8 mouse cellular contexts compared by ENCODE assay signal in genomic region chr2:32587731-32588321, GRCm38 (mm10). TPM values are rescaled to one million over a fixed set of nuclear protein-coding genes. Genes with fewer than 3 reads are reported as not detected.
DNase-seq lines count a peak whose midpoint lies in the region; ATAC-seq and TF ChIP-seq lines count a peak whose summit lies in the region.

No protein-coding gene starts in this region.

- H3K27me3 ChIP-seq in forebrain, embryonic 16.5 days (replicated peaks; ENCODE audit: control insufficient read depth, insufficient read depth, low read length), result no peaks in the 10 kb centered on the region
- H3K27me3 ChIP-seq in hindbrain, embryonic 14.5 days (ENCODE audit: control insufficient read depth, insufficient read depth, low read length), result no peaks in the 10 kb centered on the region
- H3K27me3 ChIP-seq in lung, embryonic 14.5 days (ENCODE audit: insufficient read depth, low read length), result 0 out of 2 replicates have a peak, but pooled peaks cover 5% of the 10 kb centered on the region

- no peak for ATAC-seq in forebrain, embryonic 16.5 days
- no peak for ATAC-seq in hindbrain, embryonic 14.5 days (ENCODE audit: low FRiP score)
- no peak for ATAC-seq in lung, embryonic 14.5 days (ENCODE audit: insufficient read depth)
- no peak for ATAC-seq in cerebellum, adult (ENCODE audit: insufficient number of reproducible peaks, low FRiP score, low TSS enrichment)

- H3K9ac ChIP-seq in forebrain, embryonic 16.5 days (replicated peaks; ENCODE audit: low read depth, low read length), result peak overlapping the region; percentile 77
- H3K9ac ChIP-seq in hindbrain, embryonic 14.5 days, result peak overlapping the region; percentile 61
- peak overlapping the region; percentile 17 for H3K9ac ChIP-seq in lung, embryonic 14.5 days

- H3K36me3 ChIP-seq in forebrain, embryonic 16.5 days (ENCODE audit: control insufficient read depth, insufficient read depth), result no peaks in the 10 kb centered on the region
- H3K36me3 ChIP-seq in hindbrain, embryonic 14.5 days (replicated peaks; ENCODE audit: control insufficient read depth, insufficient read depth), result no peaks in the 10 kb centered on the region
- H3K36me3 ChIP-seq in lung, embryonic 14.5 days (ENCODE audit: insufficient read depth), result peaks cover 8% of the 10 kb centered on the region; the same call in 1 of the 2 replicates

- no peaks in the 10 kb centered on the region for H3K9me3 ChIP-seq in forebrain, embryonic 16.5 days (ENCODE audit: control insufficient read depth, low read length)
- no peaks in the 10 kb centered on the region for H3K9me3 ChIP-seq in hindbrain, embryonic 14.5 days (ENCODE audit: control insufficient read depth, low read length)
- no peaks in the 10 kb centered on the region for H3K9me3 ChIP-seq in lung, embryonic 14.5 days (ENCODE audit: low read depth, low read length)

- TF ChIP-seq POLR2A in olfactory bulb, adult 2 months (IDR thresholded peaks at IDR 0.05; ENCODE audit: insufficient read depth, low read depth, low read length), result no peak

- H3K4me3 ChIP-seq in forebrain, embryonic 16.5 days (replicated peaks; ENCODE audit: low read length), result peak overlapping the region; percentile 62
- H3K4me3 ChIP-seq in hindbrain, embryonic 14.5 days (replicated peaks; ENCODE audit: low read length), result peak overlapping the region; percentile 43
- H3K4me3 ChIP-seq in lung, embryonic 14.5 days (ENCODE audit: low read depth, low read length), result peak overlapping the region; percentile 38
- H3K4me3 ChIP-seq in olfactory bulb, adult 2 months (ENCODE audit: insufficient read depth, low read depth, low read length), result peak overlapping the region; percentile 53

- H3K4me2 ChIP-seq in forebrain, embryonic 16.5 days (ENCODE audit: low read length), result peak overlapping the region; percentile 68
- peak overlapping the region; percentile 51 for H3K4me2 ChIP-seq in hindbrain, embryonic 14.5 days (replicated peaks)
- H3K4me2 ChIP-seq in lung, embryonic 14.5 days, result peak overlapping the region; percentile 59

- WGBS in forebrain, embryonic 16.5 days, result 54% methylated on average over 9 of the region's 9 CpGs
- 54% methylated on average over 9 of the region's 9 CpGs for WGBS in hindbrain, embryonic 14.5 days
- 19% methylated on average over 9 of the region's 9 CpGs for WGBS in lung, embryonic 14.5 days
- WGBS in olfactory bulb, adult 2 months, result 34% methylated on average over 9 of the region's 9 CpGs

- H3K27ac ChIP-seq in forebrain, embryonic 16.5 days (ENCODE audit: low read length), result no peak overlapping the region
- no peak overlapping the region for H3K27ac ChIP-seq in hindbrain, embryonic 14.5 days
- H3K27ac ChIP-seq in lung, embryonic 14.5 days (ENCODE audit: low read depth), result peak overlapping the region; percentile 22
- no peak overlapping the region for H3K27ac ChIP-seq in olfactory bulb, adult 2 months (ENCODE audit: insufficient read depth, low read depth, low read length)

- peak; percentile 61 for DNase-seq in thymus, postnatal 0 days (ENCODE audit: low spot score)
- no peak for DNase-seq in thymus, postnatal 10 days (ENCODE audit: low spot score in 2 of 2)
- no peak for DNase-seq in hindbrain, embryonic 14.5 days (ENCODE audit: low spot score)
- peak; percentile 26 for DNase-seq in lung, embryonic 14.5 days
- DNase-seq in testis, postnatal 14 days (ENCODE audit: low spot score), result no peak

- H3K4me1 ChIP-seq in forebrain, embryonic 16.5 days (replicated peaks; ENCODE audit: control insufficient read depth, insufficient read depth, low read length), result peaks cover 32% of the 10 kb centered on the region
- H3K4me1 ChIP-seq in hindbrain, embryonic 14.5 days (replicated peaks; ENCODE audit: control insufficient read depth, insufficient read depth, low read length), result peaks cover 27% of the 10 kb centered on the region
- H3K4me1 ChIP-seq in lung, embryonic 14.5 days (ENCODE audit: insufficient read depth), result peaks cover 18% of the 10 kb centered on the region
- H3K4me1 ChIP-seq in olfactory bulb, adult 2 months (ENCODE audit: control insufficient read depth, insufficient read depth, low read length), result peaks cover 30% of the 10 kb centered on the region

- TF ChIP-seq CTCF in lung, embryonic 14.5 days (IDR thresholded peaks at IDR 0.05; ENCODE audit: low read depth), result no peak
- no peak for TF ChIP-seq CTCF in olfactory bulb, adult 2 months (IDR thresholded peaks at IDR 0.05; ENCODE audit: insufficient read depth, low read depth, low read length)

RNA-seq across cellular contexts. Expression of gene St6galnac4, which starts 0.9 kb away (rescaled TPM):
- polyA plus RNA-seq in thymus, postnatal 0 days (2015; fragmentation: Nextera tagmentation; extraction: Ambion mirVana), result 24.3 and 25.3 TPM in 2 replicates
- polyA plus RNA-seq in forebrain, embryonic 16.5 days (2015; fragmentation: Nextera tagmentation; extraction: Ambion mirVana), result 27.4 and 29.6 TPM in 2 replicates
- polyA plus RNA-seq in hindbrain, embryonic 14.5 days (2014; fragmentation: Nextera tagmentation; extraction: Ambion mirVana), result 32.3 and 36.8 TPM in 2 replicates
- 22.0 and 23.8 TPM in 2 replicates for polyA plus RNA-seq in lung, embryonic 14.5 days (2014; fragmentation: Nextera tagmentation; extraction: Ambion mirVana)
- polyA plus RNA-seq in olfactory bulb, adult 2 months (2012; ENCODE audit: insufficient read depth, insufficient read length, low replicate concordance, missing spikeins), result not detected in 2 replicates

RNA-seq across cellular contexts. Expression of gene St6galnac6, which starts 11.7 kb away (rescaled TPM):
- 5.5 and 5.7 TPM in 2 replicates for polyA plus RNA-seq in thymus, postnatal 0 days (2015; fragmentation: Nextera tagmentation; extraction: Ambion mirVana)
- polyA plus RNA-seq in forebrain, embryonic 16.5 days (2015; fragmentation: Nextera tagmentation; extraction: Ambion mirVana), result 18.3 and 21.6 TPM in 2 replicates
- 8.5 and 9.3 TPM in 2 replicates for polyA plus RNA-seq in hindbrain, embryonic 14.5 days (2014; fragmentation: Nextera tagmentation; extraction: Ambion mirVana)
- polyA plus RNA-seq in lung, embryonic 14.5 days (2014; fragmentation: Nextera tagmentation; extraction: Ambion mirVana), result 8.3 and 11.1 TPM in 2 replicates
- not detected in 2 replicates for polyA plus RNA-seq in olfactory bulb, adult 2 months (2012; ENCODE audit: insufficient read depth, insufficient read length, low replicate concordance, missing spikeins)

RNA-seq across cellular contexts. Expression of gene 9430097D07Rik, which starts 12.3 kb away (rescaled TPM):
- 0.08 TPM in 1 of 2 replicates, not detected in the other for polyA plus RNA-seq in thymus, postnatal 0 days (2015; fragmentation: Nextera tagmentation; extraction: Ambion mirVana)
- 0.42 and 0.60 TPM in 2 replicates for polyA plus RNA-seq in forebrain, embryonic 16.5 days (2015; fragmentation: Nextera tagmentation; extraction: Ambion mirVana)
- polyA plus RNA-seq in hindbrain, embryonic 14.5 days (2014; fragmentation: Nextera tagmentation; extraction: Ambion mirVana), result 0.48 and 0.81 TPM in 2 replicates
- 0.20 TPM in 1 of 2 replicates, not detected in the other for polyA plus RNA-seq in lung, embryonic 14.5 days (2014; fragmentation: Nextera tagmentation; extraction: Ambion mirVana)
- not detected in 2 replicates for polyA plus RNA-seq in olfactory bulb, adult 2 months (2012; ENCODE audit: insufficient read depth, insufficient read length, low replicate concordance, missing spikeins)

RNA-seq across cellular contexts. Expression of gene Pip5kl1, which starts 13.2 kb away (rescaled TPM):
- polyA plus RNA-seq in thymus, postnatal 0 days (2015; fragmentation: Nextera tagmentation; extraction: Ambion mirVana), result 0.28 and 0.31 TPM in 2 replicates
- 3.9 and 6.8 TPM in 2 replicates for polyA plus RNA-seq in forebrain, embryonic 16.5 days (2015; fragmentation: Nextera tagmentation; extraction: Ambion mirVana)
- 11.6 and 12.6 TPM in 2 replicates for polyA plus RNA-seq in hindbrain, embryonic 14.5 days (2014; fragmentation: Nextera tagmentation; extraction: Ambion mirVana)
- 0.50 and 0.70 TPM in 2 replicates for polyA plus RNA-seq in lung, embryonic 14.5 days (2014; fragmentation: Nextera tagmentation; extraction: Ambion mirVana)
- polyA plus RNA-seq in olfactory bulb, adult 2 months (2012; ENCODE audit: insufficient read depth, insufficient read length, low replicate concordance, missing spikeins), result not detected in 2 replicates

RNA-seq across cellular contexts. Expression of gene Dpm2, which starts 17.2 kb away (rescaled TPM):
- polyA plus RNA-seq in thymus, postnatal 0 days (2015; fragmentation: Nextera tagmentation; extraction: Ambion mirVana), result 126 and 129 TPM in 2 replicates
- polyA plus RNA-seq in forebrain, embryonic 16.5 days (2015; fragmentation: Nextera tagmentation; extraction: Ambion mirVana), result 136 and 141 TPM in 2 replicates
- 132 and 141 TPM in 2 replicates for polyA plus RNA-seq in hindbrain, embryonic 14.5 days (2014; fragmentation: Nextera tagmentation; extraction: Ambion mirVana)
- 94.9 and 98.5 TPM in 2 replicates for polyA plus RNA-seq in lung, embryonic 14.5 days (2014; fragmentation: Nextera tagmentation; extraction: Ambion mirVana)
- not detected in 2 replicates for polyA plus RNA-seq in olfactory bulb, adult 2 months (2012; ENCODE audit: insufficient read depth, insufficient read length, low replicate concordance, missing spikeins)

Comparison
In these comparisons a context has a peak if more than half of its experiments do, and no peak if none do; other contexts are left out.
1. DNase-seq: peak in thymus, postnatal 0 days (single experiment) and lung, embryonic 14.5 days (single experiment); none in thymus, postnatal 10 days (0 of 2), hindbrain, embryonic 14.5 days (single experiment) and testis, postnatal 14 days (single experiment).
2. H3K9ac ChIP-seq: peak in every context shown above with its lines; median percentile 77 in forebrain, embryonic 16.5 days; 61 in hindbrain, embryonic 14.5 days; 17 in lung, embryonic 14.5 days.
3. Peak in every context shown above with its lines, with median percentiles within 50 percentile points of each other: H3K4me2 ChIP-seq and H3K4me3 ChIP-seq.